Mouse (Mus musculus): ENCODE data around the gene Stat3. TPM values are rescaled to one million over a fixed set of nuclear protein-coding genes. Genes with fewer than 3 reads are reported as not detected.
A peak's percentile ranks its signal among the peaks of the same experiment; 100 is the strongest.

Gene Stat3
- polyA plus RNA-seq, 1 experiment from 2014 or later: 55.1 TPM

DNA sequence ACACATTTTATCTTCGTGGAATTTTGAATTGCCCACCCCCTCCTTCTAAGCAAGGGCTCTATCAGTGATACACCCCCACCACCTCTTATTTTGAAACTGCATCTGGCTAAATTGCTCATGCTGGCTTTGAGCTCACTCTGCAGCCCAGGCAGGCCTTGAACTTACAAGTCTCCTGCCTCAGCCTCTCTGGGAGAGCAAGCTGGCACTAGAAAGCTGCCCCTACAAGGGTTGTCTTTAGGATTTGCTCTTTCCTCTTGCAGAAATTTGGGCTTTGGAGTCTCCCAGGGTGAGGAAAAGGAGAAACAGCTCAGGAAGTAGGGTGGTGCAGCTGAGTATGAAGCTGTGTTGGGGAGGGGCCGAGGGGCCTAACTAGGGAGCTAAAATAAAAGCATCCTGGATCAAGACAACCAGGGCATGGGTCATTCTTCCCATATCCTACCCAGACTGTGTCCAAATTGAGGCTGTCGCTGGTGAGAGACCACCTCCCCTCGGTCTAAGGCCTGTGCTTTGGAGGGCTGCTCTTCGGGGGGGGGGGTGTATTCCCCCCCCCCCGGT is 18.7 kb upstream of the Stat3 start:
- no peak for TF ChIP-seq CTCF (IDR thresholded peaks at IDR 0.05; ENCODE audit: low read depth)
- no peak for TF ChIP-seq EP300 (optimal IDR thresholded peaks at IDR 0.05)
- DNase-seq (ENCODE audit: low spot score) (no peak), ATAC-seq (ENCODE audit: low FRiP score, low TSS enrichment) (no peak)
- Histone ChIP-seq H3K9me3 (ENCODE audit: control insufficient read depth, low read length) (no peaks in the 10 kb centered on the region), H3K9ac (ENCODE audit: low read length) (no peak overlapping the region), H3K27me3 (ENCODE audit: control insufficient read depth, insufficient read depth, low read length) (no peaks in the 10 kb centered on the region), H3K27ac (replicated peaks) (no peak overlapping the region), H3K36me3 (ENCODE audit: control insufficient read depth, insufficient read depth, low read length) (peaks cover 11% of the 10 kb centered on the region), H3K4me2 (replicated peaks; ENCODE audit: low read depth) (no peak overlapping the region), H3K4me1 (replicated peaks; ENCODE audit: control insufficient read depth, insufficient read depth) (peaks cover 5% of the 10 kb centered on the region; the same call in 1 of the 2 replicates), H3K4me3 (ENCODE audit: low read depth, low read length) (no peak overlapping the region)
- WGBS: 47% methylated on average over 5 of the region's 6 CpGs

DNA sequence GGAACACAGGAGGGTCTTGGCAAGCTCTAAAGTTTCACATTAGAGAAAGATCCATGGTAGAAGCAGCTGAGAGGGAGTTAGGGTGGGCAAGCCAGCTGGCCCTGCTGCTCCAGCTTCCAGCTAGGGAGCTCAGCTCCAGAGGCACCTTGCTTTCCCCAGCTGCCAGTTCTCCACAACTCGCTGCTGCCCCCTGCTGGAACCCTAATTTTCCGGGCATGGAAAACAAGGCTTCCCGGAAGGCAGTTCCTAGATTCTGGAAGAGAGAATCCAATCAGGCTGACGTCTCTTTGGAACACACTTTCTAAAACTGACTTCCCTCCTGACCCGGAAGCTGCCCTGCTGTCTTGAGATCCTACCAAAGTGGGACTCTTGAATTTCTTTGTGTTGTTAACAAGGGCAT is 17.9 kb upstream of the Stat3 start:
- peak; percentile 93 for DNase-seq (ENCODE audit: low spot score)
- ATAC-seq (ENCODE audit: low FRiP score, low TSS enrichment): no peak

DNA sequence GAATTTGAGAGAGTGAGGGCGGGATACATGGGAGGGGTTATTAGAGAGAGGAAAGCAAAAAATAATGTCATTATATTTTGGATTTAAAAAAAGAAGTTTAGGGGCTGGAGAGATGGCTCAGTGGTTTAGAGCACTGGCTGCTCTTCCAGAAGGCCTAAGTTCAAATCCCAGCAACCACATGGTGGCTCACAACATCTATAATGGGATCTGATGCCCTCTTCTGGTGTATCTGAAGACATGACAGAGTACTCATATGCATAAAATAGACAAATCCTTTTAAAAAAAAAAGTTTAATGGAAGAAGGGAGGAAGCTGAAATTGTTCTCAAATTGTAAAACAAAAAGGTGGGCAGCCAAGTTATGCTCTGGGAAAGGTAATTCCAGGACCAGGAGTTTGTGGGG is 10.2 kb upstream of the Stat3 start:
- TF ChIP-seq CTCF (IDR thresholded peaks at IDR 0.05; ENCODE audit: low read depth): peak; percentile 58
- no peak for TF ChIP-seq EP300 (optimal IDR thresholded peaks at IDR 0.05)
- H3K9ac ChIP-seq (ENCODE audit: low read length): no peak overlapping the region
- no peak for DNase-seq (ENCODE audit: low spot score)
- H3K4me1 ChIP-seq (replicated peaks; ENCODE audit: control insufficient read depth, insufficient read depth): no peaks in the 10 kb centered on the region
- no peak overlapping the region for H3K4me3 ChIP-seq (ENCODE audit: low read depth, low read length)
- H3K27me3 ChIP-seq (ENCODE audit: control insufficient read depth, insufficient read depth, low read length): no peaks in the 10 kb centered on the region
- no peak overlapping the region for H3K27ac ChIP-seq (replicated peaks)
- WGBS: 96% methylated on average over 1 of the region's 1 CpGs
- no peak overlapping the region for H3K4me2 ChIP-seq (replicated peaks; ENCODE audit: low read depth)
- ATAC-seq (ENCODE audit: low FRiP score, low TSS enrichment): no peak
- no peaks in the 10 kb centered on the region for H3K9me3 ChIP-seq (ENCODE audit: control insufficient read depth, low read length)
- no peaks in the 10 kb centered on the region for H3K36me3 ChIP-seq (ENCODE audit: control insufficient read depth, insufficient read depth, low read length)

More for the DNA sequence above, 17.9 kb upstream of the Stat3 start:
- Histone ChIP-seq H3K9me3 (ENCODE audit: control insufficient read depth, low read length) (no peaks in the 10 kb centered on the region), H3K27me3 (ENCODE audit: control insufficient read depth, insufficient read depth, low read length) (no peaks in the 10 kb centered on the region), H3K9ac (ENCODE audit: low read length) (no peak overlapping the region), H3K36me3 (ENCODE audit: control insufficient read depth, insufficient read depth, low read length) (peaks cover 11% of the 10 kb centered on the region), H3K4me2 (replicated peaks; ENCODE audit: low read depth) (no peak overlapping the region), H3K4me3 (ENCODE audit: low read depth, low read length) (no peak overlapping the region), H3K4me1 (replicated peaks; ENCODE audit: control insufficient read depth, insufficient read depth) (0 out of 2 replicates have a peak, but pooled peaks cover 2% of the 10 kb centered on the region), H3K27ac (replicated peaks) (no peak overlapping the region)
- TF ChIP-seq EP300 (optimal IDR thresholded peaks at IDR 0.05) (no peak), CTCF (IDR thresholded peaks at IDR 0.05; ENCODE audit: low read depth) (peak; percentile 94)
- 6% methylated on average over 5 of the region's 5 CpGs for WGBS

DNA sequence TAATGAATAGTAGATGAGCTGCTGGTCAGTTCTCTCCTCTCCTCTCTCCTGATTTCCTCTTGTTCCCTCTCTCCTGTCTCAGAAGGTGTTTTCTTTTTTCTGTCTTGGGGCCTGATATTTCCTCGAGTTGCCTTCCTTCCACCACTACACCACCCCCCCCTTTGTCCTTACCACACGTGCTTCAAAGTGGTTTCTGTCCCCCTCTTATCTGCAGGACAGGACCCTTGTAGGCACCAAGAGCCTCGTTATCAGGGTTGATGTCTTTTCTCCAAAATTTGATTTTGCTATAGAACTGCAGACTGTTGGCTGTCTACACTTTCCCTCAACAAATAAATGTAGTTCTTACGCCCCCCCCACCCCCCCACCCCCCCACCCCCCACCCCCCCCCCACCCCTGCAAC is 9.0 kb upstream of the Stat3 start:
- Histone ChIP-seq H3K4me2 (replicated peaks; ENCODE audit: low read depth) (no peak overlapping the region), H3K9me3 (ENCODE audit: control insufficient read depth, low read length) (no peaks in the 10 kb centered on the region), H3K9ac (ENCODE audit: low read length) (no peak overlapping the region), H3K4me3 (ENCODE audit: low read depth, low read length) (no peak overlapping the region), H3K27ac (replicated peaks) (no peak overlapping the region), H3K4me1 (replicated peaks; ENCODE audit: control insufficient read depth, insufficient read depth) (no peaks in the 10 kb centered on the region), H3K36me3 (ENCODE audit: control insufficient read depth, insufficient read depth, low read length) (no peaks in the 10 kb centered on the region), H3K27me3 (ENCODE audit: control insufficient read depth, insufficient read depth, low read length) (no peaks in the 10 kb centered on the region)
- no peak for DNase-seq (ENCODE audit: low spot score)
- WGBS: 44% methylated on average over 4 of the region's 4 CpGs
- no peak for ATAC-seq (ENCODE audit: low FRiP score, low TSS enrichment)
- TF ChIP-seq EP300 (optimal IDR thresholded peaks at IDR 0.05): no peak
- TF ChIP-seq CTCF (IDR thresholded peaks at IDR 0.05; ENCODE audit: low read depth): no peak

DNA sequence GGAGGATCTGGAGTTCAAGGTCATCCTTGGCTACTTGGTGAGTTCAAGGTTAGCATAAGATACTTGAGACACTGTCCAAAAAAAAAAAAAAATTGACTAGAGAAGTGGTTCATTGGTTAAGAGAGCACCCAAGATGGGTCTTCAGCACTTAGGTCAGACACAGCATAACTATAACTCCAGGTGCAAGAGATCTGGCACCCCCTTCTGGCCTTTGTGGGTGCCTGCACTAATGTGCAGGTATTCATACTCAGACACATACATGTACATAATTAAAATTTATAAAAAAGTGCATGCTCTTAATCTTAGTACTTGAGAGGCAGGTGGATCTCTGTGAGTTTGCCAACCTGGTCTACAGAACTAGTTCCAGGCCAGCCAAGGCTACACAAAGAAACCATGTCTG is 8.2 kb upstream of the Stat3 start:
- Histone ChIP-seq H3K27ac (replicated peaks) (no peak overlapping the region), H3K4me1 (replicated peaks; ENCODE audit: control insufficient read depth, insufficient read depth) (no peaks in the 10 kb centered on the region), H3K4me3 (ENCODE audit: low read depth, low read length) (no peak overlapping the region), H3K9ac (ENCODE audit: low read length) (no peak overlapping the region), H3K9me3 (ENCODE audit: control insufficient read depth, low read length) (no peaks in the 10 kb centered on the region), H3K27me3 (ENCODE audit: control insufficient read depth, insufficient read depth, low read length) (no peaks in the 10 kb centered on the region), H3K36me3 (ENCODE audit: control insufficient read depth, insufficient read depth, low read length) (no peaks in the 10 kb centered on the region), H3K4me2 (replicated peaks; ENCODE audit: low read depth) (no peak overlapping the region)
- TF ChIP-seq CTCF (IDR thresholded peaks at IDR 0.05; ENCODE audit: low read depth): peak; percentile 54
- no peak for TF ChIP-seq EP300 (optimal IDR thresholded peaks at IDR 0.05)
- ATAC-seq (ENCODE audit: low FRiP score, low TSS enrichment) (no peak), DNase-seq (ENCODE audit: low spot score) (no peak)

DNA sequence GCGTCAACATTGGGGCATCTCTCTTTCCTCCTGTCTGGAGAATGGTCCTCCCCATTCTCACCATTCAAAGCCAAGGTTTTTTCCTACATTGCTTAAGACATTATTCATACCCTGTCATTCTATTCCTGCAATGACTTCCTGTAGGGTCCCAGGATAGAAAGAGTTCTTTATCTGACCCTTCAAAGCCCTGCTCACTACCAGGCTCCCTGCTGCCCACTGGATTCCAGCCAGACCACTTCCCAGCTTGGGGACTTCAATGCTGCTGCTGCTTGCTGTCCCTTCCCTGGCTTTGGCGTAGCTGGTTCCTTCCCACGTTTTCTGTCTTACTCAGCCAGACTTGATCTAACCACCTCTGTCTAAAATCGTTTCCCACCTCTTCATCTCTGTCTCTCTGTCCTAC is 7.5 kb upstream of the Stat3 start:
- no peaks in the 10 kb centered on the region for H3K36me3 ChIP-seq (ENCODE audit: control insufficient read depth, insufficient read depth, low read length)
- DNase-seq (ENCODE audit: low spot score): no peak
- H3K4me1 ChIP-seq (replicated peaks; ENCODE audit: control insufficient read depth, insufficient read depth): no peaks in the 10 kb centered on the region
- no peak overlapping the region for H3K4me2 ChIP-seq (replicated peaks; ENCODE audit: low read depth)
- H3K9me3 ChIP-seq (ENCODE audit: control insufficient read depth, low read length): no peaks in the 10 kb centered on the region
- H3K27ac ChIP-seq (replicated peaks): no peak overlapping the region
- no peak for ATAC-seq (ENCODE audit: low FRiP score, low TSS enrichment)
- no peak overlapping the region for H3K4me3 ChIP-seq (ENCODE audit: low read depth, low read length)
- no peak for TF ChIP-seq CTCF (IDR thresholded peaks at IDR 0.05; ENCODE audit: low read depth)
- no peak for TF ChIP-seq EP300 (optimal IDR thresholded peaks at IDR 0.05)
- H3K27me3 ChIP-seq (ENCODE audit: control insufficient read depth, insufficient read depth, low read length): no peaks in the 10 kb centered on the region
- no peak overlapping the region for H3K9ac ChIP-seq (ENCODE audit: low read length)
- WGBS: 41% methylated on average over 4 of the region's 4 CpGs
